Mouse (Mus musculus): ENCODE measurements at regions not wholly inside any gene's neighbourhood (a gene's known extent, or its start where the extent isn't known, plus 50 kb on each side); places are given as distances from the start of the nearest gene placed in this dataset.

DNA sequence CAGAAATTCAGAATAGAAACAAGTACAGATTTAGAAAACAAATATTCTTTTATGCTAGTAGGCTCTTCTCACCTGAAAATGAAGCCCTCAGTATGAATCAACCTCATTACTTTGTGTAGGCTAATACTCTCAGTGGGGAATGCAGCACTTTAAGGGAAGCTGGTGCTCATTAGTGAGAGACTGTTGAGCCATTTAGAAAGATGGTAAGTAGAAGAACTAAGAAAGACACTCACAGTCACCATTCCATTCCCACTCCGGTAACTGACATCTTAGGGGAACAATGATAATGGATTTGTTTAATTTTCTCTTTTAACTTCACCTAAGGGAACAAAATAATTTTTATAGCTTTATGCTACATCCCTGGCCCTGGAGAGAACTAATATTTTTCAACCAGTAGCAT, 648.0 kb upstream of the Nova1 start:
- DNase-seq (ENCODE audit: low spot score) = no peak
- 62% methylated on average over 1 of the region's 1 CpGs for WGBS
- H3K27ac ChIP-seq (replicated peaks) = no peak overlapping the region

DNA sequence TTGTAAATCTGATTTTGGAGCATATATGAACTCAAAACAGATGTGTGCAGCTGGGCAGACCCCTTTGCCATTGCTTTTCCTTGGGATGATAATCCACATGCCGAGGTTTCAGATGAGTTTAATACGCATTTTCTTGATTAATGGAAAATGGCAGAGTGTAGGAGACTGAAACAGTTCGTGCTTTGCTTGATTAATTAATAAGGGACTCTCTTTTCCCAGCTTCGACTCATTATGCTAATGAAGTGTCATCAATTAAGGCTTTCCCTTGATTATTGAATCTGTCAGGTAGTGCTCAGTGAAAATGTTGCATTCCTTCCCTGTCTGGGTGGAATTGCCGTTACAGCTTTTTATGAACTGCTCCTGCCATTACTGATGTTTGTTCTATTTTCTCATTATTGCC, 647.2 kb upstream of the Nova1 start:
- no peak for DNase-seq (ENCODE audit: low spot score)
- Histone ChIP-seq H3K4me1 (no peaks in the 10 kb centered on the region), H3K27me3 (replicated peaks; ENCODE audit: low read depth, poor library complexity, severe bottlenecking) (no peaks in the 10 kb centered on the region), H3K9me3 (no peaks in the 10 kb centered on the region), H3K27ac (replicated peaks) (no peak overlapping the region), H3K36me3 (replicated peaks) (no peaks in the 10 kb centered on the region), H3K4me3 (no peak overlapping the region)
- WGBS = 81% methylated on average over 5 of the region's 5 CpGs

More for the DNA sequence above, 648.0 kb upstream of the Nova1 start:
- Histone ChIP-seq H3K9me3 (no peaks in the 10 kb centered on the region), H3K36me3 (replicated peaks) (no peaks in the 10 kb centered on the region), H3K27me3 (replicated peaks; ENCODE audit: low read depth, poor library complexity, severe bottlenecking) (no peaks in the 10 kb centered on the region), H3K4me1 (no peaks in the 10 kb centered on the region), H3K4me3 (no peak overlapping the region)

DNA sequence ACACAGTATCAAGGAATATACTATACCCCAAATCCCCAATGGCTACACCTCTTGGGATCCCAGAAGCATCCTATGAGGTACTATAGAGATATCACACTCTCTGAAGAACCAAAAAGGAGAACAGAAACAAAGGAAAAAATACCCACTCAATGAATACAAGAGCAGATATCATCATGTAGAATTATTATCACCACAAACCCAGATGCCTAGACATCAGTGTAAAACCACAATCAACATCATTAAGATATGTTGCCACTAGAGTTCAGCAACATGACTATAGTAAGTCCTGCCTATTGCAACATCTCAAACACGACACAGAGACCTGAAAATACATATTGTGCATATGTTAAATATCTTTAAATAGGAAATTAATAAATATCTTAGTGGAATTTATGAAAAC, 612.9 kb upstream of the Nova1 start:
- H3K9me3 ChIP-seq = no peaks in the 10 kb centered on the region
- H3K4me1 ChIP-seq = no peaks in the 10 kb centered on the region
- DNase-seq (ENCODE audit: low spot score) = no peak
- WGBS = 72% methylated on average over 1 of the region's 1 CpGs
- H3K4me3 ChIP-seq = no peak overlapping the region
- no peaks in the 10 kb centered on the region for H3K27me3 ChIP-seq (replicated peaks; ENCODE audit: low read depth, poor library complexity, severe bottlenecking)
- H3K36me3 ChIP-seq (replicated peaks) = no peaks in the 10 kb centered on the region
- H3K27ac ChIP-seq (replicated peaks) = no peak overlapping the region

DNA sequence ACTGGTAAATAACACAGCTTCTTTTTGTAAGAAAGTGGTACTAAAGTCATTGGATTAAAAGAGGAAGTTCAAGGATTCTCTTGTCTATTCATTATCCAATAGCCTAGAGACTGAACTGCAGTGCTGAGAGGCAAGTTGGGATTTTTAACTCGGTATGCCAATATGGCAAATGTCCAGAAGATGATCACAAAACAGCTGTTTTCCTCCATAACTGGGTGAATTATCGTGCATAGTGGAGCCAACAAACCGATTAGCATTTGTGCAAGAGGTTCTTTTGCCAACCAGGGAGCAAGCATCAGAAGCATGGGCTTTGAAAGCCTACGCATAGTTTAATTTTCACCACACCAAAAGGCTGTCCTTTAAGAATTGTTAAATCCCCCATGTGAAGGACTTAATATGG, 593.5 kb upstream of the Nova1 start:
- H3K9me3 ChIP-seq = no peaks in the 10 kb centered on the region
- 90% methylated on average over 4 of the region's 4 CpGs for WGBS
- no peak overlapping the region for H3K4me3 ChIP-seq
- H3K4me1 ChIP-seq = no peaks in the 10 kb centered on the region
- H3K27me3 ChIP-seq (replicated peaks; ENCODE audit: low read depth, poor library complexity, severe bottlenecking) = no peaks in the 10 kb centered on the region
- no peak overlapping the region for H3K27ac ChIP-seq (replicated peaks)
- no peaks in the 10 kb centered on the region for H3K36me3 ChIP-seq (replicated peaks)
- DNase-seq (ENCODE audit: low spot score) = no peak

DNA sequence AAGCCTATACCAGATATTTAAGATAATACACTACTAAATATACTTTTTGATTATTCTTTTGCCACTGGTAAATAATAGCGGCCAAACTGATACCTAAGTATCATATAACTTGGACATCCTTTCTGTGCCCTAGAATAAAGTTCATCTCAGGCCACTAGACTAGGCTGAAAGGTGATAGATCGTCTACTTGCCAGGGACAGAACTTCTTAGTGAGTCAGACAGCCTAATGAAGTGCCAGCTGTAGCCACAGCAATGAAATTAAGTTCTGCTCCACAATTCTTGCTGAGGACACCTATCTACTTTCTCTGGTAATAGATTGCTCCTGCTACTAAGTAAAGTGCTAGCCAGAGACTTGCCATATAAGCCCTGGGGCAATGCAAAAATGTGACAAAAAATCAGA, 587.8 kb upstream of the Nova1 start:
- WGBS = 90% methylated on average over 2 of the region's 2 CpGs
- H3K9me3 ChIP-seq = no peaks in the 10 kb centered on the region
- DNase-seq (ENCODE audit: low spot score) = no peak
- H3K4me3 ChIP-seq = no peak overlapping the region
- H3K36me3 ChIP-seq (replicated peaks) = no peaks in the 10 kb centered on the region
- no peak overlapping the region for H3K27ac ChIP-seq (replicated peaks)
- no peaks in the 10 kb centered on the region for H3K27me3 ChIP-seq (replicated peaks; ENCODE audit: low read depth, poor library complexity, severe bottlenecking)
- no peaks in the 10 kb centered on the region for H3K4me1 ChIP-seq

DNA sequence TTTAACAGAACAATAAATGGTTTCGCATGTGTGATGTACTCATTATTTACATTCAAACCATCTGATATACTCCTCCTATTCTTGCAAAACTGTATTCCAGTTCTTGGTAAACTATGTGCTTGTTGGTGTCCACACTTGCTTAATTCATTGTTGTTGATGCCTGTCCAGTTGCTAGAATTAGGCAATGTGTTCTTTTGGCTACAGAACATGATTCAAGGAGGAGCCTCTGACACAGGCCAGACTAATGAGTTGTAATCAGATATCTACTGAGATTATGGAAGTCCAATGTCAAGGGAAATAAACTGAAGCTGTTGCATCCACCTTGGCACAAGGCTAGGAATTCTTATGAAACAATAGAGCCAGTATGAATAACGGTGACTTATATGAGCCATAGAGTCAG, 587.4 kb upstream of the Nova1 start:
- Histone ChIP-seq H3K36me3 (replicated peaks) (no peaks in the 10 kb centered on the region), H3K4me3 (no peak overlapping the region), H3K27ac (replicated peaks) (no peak overlapping the region), H3K9me3 (no peaks in the 10 kb centered on the region), H3K4me1 (no peaks in the 10 kb centered on the region), H3K27me3 (replicated peaks; ENCODE audit: low read depth, poor library complexity, severe bottlenecking) (no peaks in the 10 kb centered on the region)
- DNase-seq (ENCODE audit: low spot score) = no peak
- WGBS = 88% methylated on average over 2 of the region's 2 CpGs

DNA sequence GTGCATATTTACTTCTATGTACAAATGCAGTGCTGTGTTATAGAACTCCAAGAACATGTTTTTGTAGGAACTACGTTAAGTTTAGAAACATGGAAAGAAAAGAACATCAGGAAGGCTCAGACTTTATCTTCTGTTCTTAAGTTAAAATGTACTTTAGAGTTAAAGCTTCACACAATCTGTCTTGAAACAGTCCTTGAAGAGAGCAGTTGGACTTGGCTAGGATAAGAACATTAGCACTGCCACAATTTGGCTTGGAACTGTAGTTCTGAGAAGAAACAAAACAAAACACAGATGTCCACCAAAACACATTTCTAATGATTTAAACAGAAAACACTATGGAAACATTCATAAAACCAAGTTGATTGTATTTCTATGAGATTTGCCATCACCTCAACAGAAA, 564.5 kb upstream of the Nova1 start:
- 95% methylated on average over 1 of the region's 1 CpGs for WGBS
- H3K36me3 ChIP-seq (replicated peaks) = no peaks in the 10 kb centered on the region
- H3K9me3 ChIP-seq = no peaks in the 10 kb centered on the region
- no peak overlapping the region for H3K27ac ChIP-seq (replicated peaks)
- no peaks in the 10 kb centered on the region for H3K27me3 ChIP-seq (replicated peaks; ENCODE audit: low read depth, poor library complexity, severe bottlenecking)
- H3K4me3 ChIP-seq = no peak overlapping the region
- no peaks in the 10 kb centered on the region for H3K4me1 ChIP-seq
- DNase-seq (ENCODE audit: low spot score) = no peak

DNA sequence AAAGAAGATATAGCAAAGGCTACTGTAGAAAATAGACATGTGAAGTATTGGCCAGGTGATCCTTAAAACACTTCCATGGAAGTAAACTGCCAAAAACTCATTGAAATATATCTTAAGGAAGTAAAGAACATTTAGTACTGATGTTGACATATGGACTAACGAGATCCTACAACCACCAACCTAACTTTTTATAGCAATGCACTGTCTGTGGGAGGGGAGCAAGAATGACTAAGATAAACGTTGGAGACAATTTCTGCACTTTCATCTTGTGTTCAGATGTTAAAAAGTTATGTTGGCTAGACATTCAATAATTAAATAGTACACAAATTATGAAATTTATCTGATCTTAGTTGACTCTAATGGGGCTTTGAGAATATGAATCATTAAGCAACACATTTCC, 534.5 kb upstream of the Nova1 start:
- DNase-seq (ENCODE audit: low spot score) = no peak
- no peaks in the 10 kb centered on the region for H3K4me1 ChIP-seq
- no peak overlapping the region for H3K27ac ChIP-seq (replicated peaks)
- H3K27me3 ChIP-seq (replicated peaks; ENCODE audit: low read depth, poor library complexity, severe bottlenecking) = no peaks in the 10 kb centered on the region
- WGBS = 78% methylated on average over 2 of the region's 2 CpGs
- H3K4me3 ChIP-seq = no peak overlapping the region
- H3K36me3 ChIP-seq (replicated peaks) = no peaks in the 10 kb centered on the region
- no peaks in the 10 kb centered on the region for H3K9me3 ChIP-seq

DNA sequence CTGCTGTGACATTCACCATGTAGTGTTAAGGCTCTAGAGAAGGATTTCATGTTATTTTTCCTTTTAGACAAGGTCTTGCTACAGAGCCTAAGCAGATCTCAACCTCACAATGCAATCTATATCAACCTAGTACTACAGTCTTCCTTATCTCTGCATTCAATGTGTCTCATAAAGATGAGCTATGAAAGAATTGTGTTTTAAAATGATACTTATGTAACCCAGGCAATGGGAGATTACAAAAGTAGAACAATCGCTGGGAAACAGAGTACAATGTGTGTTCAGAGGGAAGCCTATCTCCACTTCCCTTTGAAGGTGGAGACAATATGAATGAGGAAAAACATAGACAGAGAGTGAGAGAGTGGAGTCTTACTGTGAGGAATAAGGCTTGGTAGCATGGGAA, 532.5 kb upstream of the Nova1 start:
- 93% methylated on average over 1 of the region's 1 CpGs for WGBS
- Histone ChIP-seq H3K4me1 (no peaks in the 10 kb centered on the region), H3K9me3 (no peaks in the 10 kb centered on the region)

DNA sequence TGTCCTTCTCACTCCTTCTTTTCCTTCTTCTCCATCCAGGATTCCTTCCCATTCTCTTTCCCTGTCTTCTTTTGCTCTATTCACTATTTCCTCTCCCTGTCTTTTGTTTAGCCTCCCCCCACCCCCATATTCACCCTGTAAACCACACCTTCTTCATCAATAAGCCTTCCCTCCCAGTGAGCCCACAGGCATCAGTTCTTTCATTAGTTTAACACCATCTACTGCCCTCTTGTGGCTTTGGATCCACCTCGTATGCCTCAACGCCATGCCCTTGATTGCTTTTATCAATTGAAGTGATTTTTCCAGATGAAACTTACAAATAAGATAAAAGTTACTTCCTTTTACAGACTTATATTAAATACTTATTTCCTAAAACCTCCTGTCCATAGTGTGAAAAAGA, 494.7 kb upstream of the Nova1 start:
- Histone ChIP-seq H3K36me3 (replicated peaks) (no peaks in the 10 kb centered on the region), H3K4me3 (no peak overlapping the region), H3K27me3 (replicated peaks; ENCODE audit: low read depth, poor library complexity, severe bottlenecking) (no peaks in the 10 kb centered on the region), H3K9me3 (no peaks in the 10 kb centered on the region), H3K27ac (replicated peaks) (no peak overlapping the region), H3K4me1 (no peaks in the 10 kb centered on the region)
- WGBS = 17% methylated on average over 2 of the region's 2 CpGs
- peak; percentile 9 for DNase-seq (ENCODE audit: low spot score)

More for the DNA sequence above, 532.5 kb upstream of the Nova1 start:
- no peaks in the 10 kb centered on the region for H3K36me3 ChIP-seq (replicated peaks)
- no peak overlapping the region for H3K4me3 ChIP-seq
- no peak for DNase-seq (ENCODE audit: low spot score)
- no peaks in the 10 kb centered on the region for H3K27me3 ChIP-seq (replicated peaks; ENCODE audit: low read depth, poor library complexity, severe bottlenecking)
- no peak overlapping the region for H3K27ac ChIP-seq (replicated peaks)

DNA sequence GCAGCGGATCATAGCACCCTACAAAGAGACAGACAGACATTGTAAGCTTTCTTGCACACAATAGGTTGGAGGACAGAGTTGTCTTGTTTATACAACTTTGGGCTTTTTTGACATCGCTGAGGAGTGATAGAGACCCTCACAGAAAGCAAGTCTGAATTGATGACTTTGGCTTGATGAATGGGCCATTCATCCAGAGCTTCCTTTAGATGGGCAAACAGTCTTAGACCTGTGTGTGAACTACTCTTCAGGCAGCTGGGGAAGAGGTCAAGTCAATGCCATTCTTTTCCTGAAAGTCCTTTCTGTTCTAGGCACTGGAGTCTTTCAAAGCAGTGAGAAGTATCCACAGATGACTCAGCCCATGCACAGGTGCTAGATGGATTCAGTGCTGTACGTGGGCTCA, 457.2 kb upstream of the Nova1 start:
- no peak for DNase-seq (ENCODE audit: low spot score)
- Histone ChIP-seq H3K4me3 (no peak overlapping the region), H3K9me3 (no peaks in the 10 kb centered on the region), H3K36me3 (replicated peaks) (no peaks in the 10 kb centered on the region), H3K4me1 (no peaks in the 10 kb centered on the region), H3K27ac (replicated peaks) (no peak overlapping the region), H3K27me3 (replicated peaks; ENCODE audit: low read depth, poor library complexity, severe bottlenecking) (no peaks in the 10 kb centered on the region)
- WGBS = 48% methylated on average over 3 of the region's 3 CpGs

DNA sequence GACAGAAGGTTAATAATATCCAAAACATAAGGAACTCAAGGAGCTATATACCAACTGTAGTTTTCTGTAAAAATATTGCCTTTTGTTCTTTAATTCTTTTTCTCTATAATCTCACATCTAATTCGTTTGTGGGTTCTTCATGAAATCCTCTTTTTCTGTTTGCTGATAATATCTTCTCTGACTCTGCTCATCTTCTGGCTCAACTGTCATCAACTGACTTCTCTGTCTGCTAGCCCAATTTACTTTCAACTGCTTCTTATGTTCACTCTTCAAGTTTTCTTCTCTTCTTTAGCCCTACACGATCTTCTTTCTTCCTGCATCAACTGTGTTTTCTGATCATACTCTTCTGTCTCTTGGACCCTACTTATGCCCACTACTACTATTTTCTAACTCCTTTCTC, 453.6 kb upstream of the Nova1 start:
- Histone ChIP-seq H3K4me3 (no peak overlapping the region), H3K27me3 (replicated peaks; ENCODE audit: low read depth, poor library complexity, severe bottlenecking) (no peaks in the 10 kb centered on the region), H3K4me1 (no peaks in the 10 kb centered on the region), H3K27ac (replicated peaks) (no peak overlapping the region), H3K9me3 (no peaks in the 10 kb centered on the region), H3K36me3 (replicated peaks) (no peaks in the 10 kb centered on the region)
- DNase-seq (ENCODE audit: low spot score) = no peak
- WGBS = 91% methylated on average over 2 of the region's 2 CpGs

DNA sequence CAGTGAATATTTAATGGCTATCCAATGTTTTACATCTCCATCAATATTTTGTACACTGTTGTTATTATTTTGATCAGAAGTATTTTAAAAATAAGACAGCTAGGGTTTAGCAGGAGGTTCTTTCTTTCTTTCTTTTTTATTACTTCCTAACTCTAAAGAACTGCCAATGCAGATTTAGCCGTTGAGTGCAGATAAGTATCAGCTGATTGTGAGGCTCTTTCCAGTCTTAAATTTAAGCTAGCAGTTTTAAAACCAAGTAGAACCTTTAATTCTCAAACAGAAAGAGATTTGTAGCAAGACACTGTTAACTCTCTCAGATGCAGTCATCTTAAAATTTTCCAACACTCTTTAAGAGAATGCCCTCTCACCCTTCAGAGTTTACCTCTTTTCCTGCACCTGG, 445.4 kb upstream of the Nova1 start:
- H3K4me3 ChIP-seq = no peak overlapping the region
- H3K4me1 ChIP-seq = no peaks in the 10 kb centered on the region
- no peak overlapping the region for H3K27ac ChIP-seq (replicated peaks)
- no peaks in the 10 kb centered on the region for H3K27me3 ChIP-seq (replicated peaks; ENCODE audit: low read depth, poor library complexity, severe bottlenecking)
- WGBS = 78% methylated on average over 1 of the region's 1 CpGs
- DNase-seq (ENCODE audit: low spot score) = no peak
- no peaks in the 10 kb centered on the region for H3K9me3 ChIP-seq
- H3K36me3 ChIP-seq (replicated peaks) = no peaks in the 10 kb centered on the region

DNA sequence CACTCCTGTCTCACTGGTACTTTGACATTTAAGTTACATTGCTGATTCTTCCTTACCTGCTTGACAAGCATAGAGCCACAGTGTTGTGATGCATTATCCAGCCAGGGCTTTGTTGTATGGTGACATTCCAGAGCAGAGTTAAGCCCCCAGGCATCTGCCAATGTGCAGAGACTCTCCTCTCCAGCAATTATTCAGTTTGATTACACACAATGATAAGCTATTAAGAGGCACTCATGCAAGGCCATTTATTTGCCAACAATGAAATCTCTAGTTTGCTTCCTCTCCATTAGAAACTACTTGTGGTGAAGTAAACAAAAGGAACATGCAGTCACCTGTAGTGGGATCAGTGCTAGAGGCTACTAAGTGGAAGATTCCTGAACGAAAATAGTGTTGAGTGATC, 444.7 kb upstream of the Nova1 start:
- H3K27me3 ChIP-seq (replicated peaks; ENCODE audit: low read depth, poor library complexity, severe bottlenecking) = no peaks in the 10 kb centered on the region
- H3K27ac ChIP-seq (replicated peaks) = no peak overlapping the region
- DNase-seq (ENCODE audit: low spot score) = peak; percentile 17
- no peak overlapping the region for H3K4me3 ChIP-seq
- 46% methylated on average over 1 of the region's 1 CpGs for WGBS
- no peaks in the 10 kb centered on the region for H3K9me3 ChIP-seq
- H3K4me1 ChIP-seq = no peaks in the 10 kb centered on the region
- H3K36me3 ChIP-seq (replicated peaks) = no peaks in the 10 kb centered on the region
